Mouse (Mus musculus) midbrain, postnatal 0 days (tissue): Measurements from ENCODE around the gene Tmem235. TPM values are rescaled to one million over a fixed set of nuclear protein-coding genes. Genes with fewer than 3 reads are reported as not detected.

Experiments
- ATAC-seq: fragments of 200-750 bp; cut with Nextera tagmentation; 2 replicates; pipeline ENCODE4 v1.8.0; 2017; ENCODE audit warnings: moderate number of reproducible peaks, mild to moderate bottlenecking, moderate TSS enrichment, moderate library complexity; ENCODE audit not compliant: low FRiP score
- DNase-seq: peaks from one replicate; pipeline ENCODE4 v3.0.0-alpha.2; 2015; ENCODE audit warnings: low spot score
- H3K27ac ChIP-seq: fragments of 300-500 bp; sonication (generic); 2 replicates; pipeline ENCODE4 v1.5.1; 2014; ENCODE audit warnings: low read depth, mild to moderate bottlenecking, low read length, mixed read lengths
- H3K27me3 ChIP-seq: fragments of 300-500 bp; sonication (generic); 2 replicates; pipeline ENCODE4 v1.6.1; 2014; ENCODE audit warnings: low read length, control low read depth, mixed read lengths; ENCODE audit not compliant: insufficient read depth
- H3K36me3 ChIP-seq: fragments of 300-500 bp; sonication (generic); 2 replicates; pipeline ENCODE4 v1.6.1; 2014; ENCODE audit warnings: low read length, control low read depth, mixed read lengths; ENCODE audit not compliant: insufficient read depth
- H3K4me1 ChIP-seq: fragments of 300-500 bp; sonication (generic); 2 replicates; pipeline ENCODE4 v1.6.1; 2014; ENCODE audit warnings: mild to moderate bottlenecking, control low read depth, antibody characterized with exemption, low read length, mixed read lengths; ENCODE audit not compliant: insufficient read depth
- H3K4me2 ChIP-seq: fragments of 300-500 bp; sonication (generic); 2 replicates; pipeline ENCODE4 v1.6.1; 2014; ENCODE audit warnings: low read depth, mild to moderate bottlenecking, low read length, mixed read lengths; ENCODE audit not compliant: poor library complexity, severe bottlenecking
- H3K4me3 ChIP-seq: fragments of 300-500 bp; sonication (generic); 2 replicates; pipeline ENCODE4 v1.5.1; 2014; ENCODE audit warnings: low read depth, mild to moderate bottlenecking, low read length, moderate library complexity
- H3K9ac ChIP-seq: fragments of 300-500 bp; sonication (generic); replicated peaks from 2 replicates; pipeline ENCODE4 v1.6.1; 2014; ENCODE audit warnings: mild to moderate bottlenecking, low read length, moderate library complexity, mixed read lengths; ENCODE audit not compliant: poor library complexity, severe bottlenecking
- H3K9me3 ChIP-seq: fragments of 300-500 bp; sonication (generic); 2 replicates; pipeline ENCODE4 v1.6.1; 2016; ENCODE audit warnings: low read length, control low read depth
- CTCF ChIP-seq: IDR thresholded peaks from 2 replicates; pipeline ENCODE4 v1.5.1; 2016; ENCODE audit warnings: antibody characterized with exemption, mild to moderate bottlenecking
- WGBS: fragments of 180-500 bp; shearing (Covaris S2); extraction: QIAGEN DNeasy Blood & Tissue Kit; methylation state at CpG from one replicate; pipeline ENCODE4 v1.1.7; 2014; 5-methylcytosine and 5-hydroxymethylcytosine counted together
- polyA plus RNA-seq: library from polyadenylated mRNA; unstranded; fragments of >200 nt; fragmentation: Nextera tagmentation; extraction: Ambion mirVana; gene quantifications from 2 replicates; pipeline ENCODE4 v1.2.1, GENCODE M21; 2015
- total RNA-seq: library from RNA; depleted of rRNA; stranded (reverse); fragments of >200 nt; gene quantifications from 2 replicates; pipeline ENCODE4 v1.2.3, GENCODE M21; 2014

Tmem235 gene
- total and polyA plus RNA-seq, 2 experiments from 2014 or later, result 0.16 TPM; not detected in 1

DNA sequence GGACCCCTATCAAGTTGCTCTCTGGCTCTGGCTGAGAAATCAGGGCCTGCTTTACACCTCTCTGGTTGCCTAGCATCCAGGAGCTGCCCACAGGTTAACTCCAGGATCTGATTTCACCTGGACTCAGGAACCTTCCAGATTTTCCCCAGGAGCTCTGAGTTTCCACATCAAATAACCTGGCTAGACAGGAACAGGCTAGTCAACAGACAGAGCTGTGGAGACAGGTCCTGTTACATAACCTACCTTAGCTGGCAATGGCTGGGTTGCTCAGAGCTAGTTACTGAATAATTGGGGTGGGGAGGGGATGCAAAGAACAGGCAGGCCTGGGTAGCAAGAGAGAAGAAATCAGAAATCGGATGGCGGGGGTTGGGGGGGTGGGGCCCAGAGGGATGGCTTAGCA lies 15.6 kb upstream of the Tmem235 start:
- Histone ChIP-seq H3K4me1 (peaks cover 5% of the 10 kb centered on the region), H3K27me3 (no peaks in the 10 kb centered on the region), H3K9ac (no peak overlapping the region), H3K9me3 (no peaks in the 10 kb centered on the region), H3K4me3 (no peak overlapping the region), H3K36me3 (no peaks in the 10 kb centered on the region), H3K4me2 (no peak overlapping the region), H3K27ac (no peak overlapping the region)
- no peak for TF ChIP-seq CTCF
- 67% methylated on average over 2 of the region's 2 CpGs for WGBS
- DNase-seq (no peak), ATAC-seq (no peak)

DNA sequence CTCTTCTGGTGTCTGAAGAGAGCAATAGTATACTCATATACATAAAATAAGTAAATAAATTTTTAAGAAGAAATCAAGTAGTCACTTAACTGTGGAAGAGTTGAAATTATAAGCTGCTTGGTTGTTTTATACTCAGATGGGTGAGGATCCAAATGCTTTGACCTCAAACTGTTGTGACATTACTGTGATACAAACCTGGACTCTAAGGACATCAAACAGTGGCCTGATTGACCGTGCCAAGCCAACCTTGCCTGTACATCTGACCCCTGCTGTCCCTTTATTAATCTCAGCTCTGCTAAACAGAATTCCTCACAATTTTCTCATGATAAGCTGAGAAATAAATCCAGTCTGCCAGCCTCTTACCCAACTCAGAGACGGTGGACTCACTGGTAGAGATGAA lies 14.9 kb upstream of the Tmem235 start:
- ATAC-seq, result no peak
- 81% methylated on average over 2 of the region's 2 CpGs for WGBS
- H3K9me3 ChIP-seq, result no peaks in the 10 kb centered on the region

GRCm38 (mm10) chr11:117846640-117847039 lies 13.9 kb upstream of the Tmem235 start:
- no peaks in the 10 kb centered on the region for H3K27me3 ChIP-seq
- H3K9ac ChIP-seq, result no peak overlapping the region
- no peak overlapping the region for H3K4me3 ChIP-seq
- no peaks in the 10 kb centered on the region for H3K9me3 ChIP-seq
- H3K27ac ChIP-seq, result no peak overlapping the region
- 61% methylated on average over 5 of the region's 5 CpGs for WGBS
- no peak overlapping the region for H3K4me2 ChIP-seq
- no peak for DNase-seq
- H3K36me3 ChIP-seq, result no peaks in the 10 kb centered on the region
- TF ChIP-seq CTCF, result peak; percentile 54
- ATAC-seq, result no peak
- H3K4me1 ChIP-seq, result peaks cover 5% of the 10 kb centered on the region

More for the DNA sequence above, 14.9 kb upstream of the Tmem235 start:
- Histone ChIP-seq H3K27me3 (no peaks in the 10 kb centered on the region), H3K9ac (no peak overlapping the region), H3K4me3 (no peak overlapping the region), H3K27ac (no peak overlapping the region), H3K4me1 (peaks cover 5% of the 10 kb centered on the region), H3K4me2 (no peak overlapping the region), H3K36me3 (no peaks in the 10 kb centered on the region)
- no peak for DNase-seq
- TF ChIP-seq CTCF, result no peak

DNA sequence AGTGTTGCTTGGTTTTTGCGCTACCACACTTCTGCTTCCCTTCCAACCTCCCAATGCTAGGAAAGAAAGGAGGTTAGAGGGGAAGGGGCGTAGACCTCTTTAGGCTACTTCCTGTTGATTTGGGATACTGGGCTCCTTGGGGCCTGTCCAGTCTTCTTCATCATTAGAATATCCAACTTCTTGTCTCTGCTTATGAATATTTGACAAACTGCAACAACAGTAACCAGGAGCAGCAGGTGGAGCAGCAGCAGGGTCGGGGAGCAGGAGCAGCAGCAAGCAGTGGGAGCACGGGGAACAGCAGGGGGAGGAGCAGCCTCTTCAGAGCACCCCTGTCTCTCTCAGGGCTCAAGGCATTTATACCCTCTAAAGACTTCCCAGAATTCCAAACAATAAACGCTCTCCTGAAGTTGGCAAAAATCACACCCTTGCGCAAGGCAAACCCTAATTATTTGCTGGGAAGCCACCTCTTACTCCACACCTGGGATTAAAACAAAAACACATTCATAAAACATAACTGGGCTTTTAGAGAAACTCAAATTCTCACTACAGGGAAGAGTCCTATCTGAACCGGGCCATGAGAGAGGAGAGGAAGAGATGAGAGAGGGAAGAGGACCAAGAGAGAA lies 12.8 kb upstream of the Tmem235 start:
- H3K9me3 ChIP-seq, result no peaks in the 10 kb centered on the region
- peak overlapping the region; percentile 95 for H3K4me2 ChIP-seq
- peak overlapping the region; percentile 99 for H3K27ac ChIP-seq
- H3K9ac ChIP-seq, result peak overlapping the region; percentile 93; the same call in 1 of the 2 replicates
- TF ChIP-seq CTCF, result no peak
- no peak for DNase-seq
- no peaks in the 10 kb centered on the region for H3K36me3 ChIP-seq
- no peak for ATAC-seq
- WGBS, result 82% methylated on average over 7 of the region's 7 CpGs
- H3K4me1 ChIP-seq, result peaks cover 5% of the 10 kb centered on the region
- no peaks in the 10 kb centered on the region for H3K27me3 ChIP-seq
- no peak overlapping the region for H3K4me3 ChIP-seq

- WGBS, result 10% methylated on average over 19 of the region's 19 CpGs
- Histone ChIP-seq H3K27ac (peak overlapping the region; percentile 99), H3K4me3 (peak overlapping the region; percentile 60), H3K36me3 (no peaks in the 10 kb centered on the region), H3K9ac (peak overlapping the region; percentile 93), H3K27me3 (no peaks in the 10 kb centered on the region), H3K4me2 (peak overlapping the region; percentile 95), H3K9me3 (no peaks in the 10 kb centered on the region), H3K4me1 (peaks cover 5% of the 10 kb centered on the region)
- ATAC-seq, result peak; percentile 81
- DNase-seq, result no peak
- no peak for TF ChIP-seq CTCF
Observed at GRCm38 (mm10) chr11:117848271-117848984, 12.1 kb upstream of the Tmem235 start.

- no peak for TF ChIP-seq CTCF
Observed at GRCm38 (mm10) chr11:117848985-117849671, 11.4 kb upstream of the Tmem235 start, which contains the start of gene Birc5. Birc5 (plus strand) TSS chr11:117849251.

More at GRCm38 (mm10) chr11:117848985-117849671, 11.4 kb upstream of the Tmem235 start, which contains the start of gene Birc5:
- Histone ChIP-seq H3K36me3 (no peaks in the 10 kb centered on the region), H3K4me1 (peaks cover 5% of the 10 kb centered on the region), H3K9ac (peak within 1 kb of the TSS; percentile 93), H3K4me2 (peak within 1 kb of the TSS; percentile 95), H3K4me3 (peak within 1 kb of the TSS; percentile 60), H3K27me3 (no peaks in the 10 kb centered on the region), H3K9me3 (no peaks in the 10 kb centered on the region), H3K27ac (peak within 1 kb of the TSS; percentile 99)
- 0% methylated on average over 50 of the region's 51 CpGs for WGBS
- DNase-seq (peak; percentile 97), ATAC-seq (peak; percentile 95)
